Mouse (Mus musculus) left cerebral cortex, postnatal 4 days (tissue): ENCODE measurements around the gene Prh1. TPM values are rescaled to one million over a fixed set of nuclear protein-coding genes. Genes with fewer than 3 reads are reported as not detected.
"Not testable (repeated sequence)": the region's sequence is repeated elsewhere in the genome, so short reads cannot be mapped to it uniquely, and the experiment has no call there.

Experiments used
- DNase-seq: peaks from one replicate; pipeline ENCODE4 v3.0.0-alpha.2; 2022
- intact Hi-C: fragments of 180-260 bp; cut with DNase I; formaldehyde crosslinking; loops from one replicate; pipeline ENCODE4 v1.15.1; 2025
- total RNA-seq, 2 experiments: library from RNA; stranded (reverse); gene quantifications; 2 replicates each; pipeline ENCODE4 v1.2.3; 2021

Gene Prh1
- not detected for total RNA-seq

GRCm38 (mm10) chr6:132569509-132569908, at the start of gene Prh1:
TSS of gene Prh1 (plus strand) at chr6:132569809.
- intact Hi-C loops, DNase-seq: not testable (repeated sequence)

GRCm38 (mm10) chr6:132595613-132596012, 26.0 kb downstream of the Prh1 start, which contains the start of gene Prp2:
TSS of gene Prp2 (plus strand) at chr6:132595913.
- DNase-seq, intact Hi-C loops: not testable (repeated sequence)

Other genes starting within 250 kb of the Prh1 start
- not detected for gene Gm8882, start 205.7 kb upstream of the Prh1 start, total RNA-seq
- not detected for gene Prp2, start 26.1 kb downstream of the Prh1 start, total RNA-seq
- not detected for gene A630073D07Rik, start 81.7 kb downstream of the Prh1 start, total RNA-seq
- gene Tas2r120, start 87.1 kb downstream of the Prh1 start, total RNA-seq: not detected
- not detected for gene Tas2r121, start 131.2 kb downstream of the Prh1 start, total RNA-seq
- not detected for gene Tas2r122, start 142.1 kb downstream of the Prh1 start, total RNA-seq
- not detected for gene Tas2r115, start 168.2 kb downstream of the Prh1 start, total RNA-seq
- not detected for gene Tas2r124, start 184.9 kb downstream of the Prh1 start, total RNA-seq
- not detected for gene Tas2r102, start 192.3 kb downstream of the Prh1 start, total RNA-seq
- gene Tas2r136, start 208.4 kb downstream of the Prh1 start, total RNA-seq: not detected
- gene Tas2r117, start 233.0 kb downstream of the Prh1 start, total RNA-seq: not detected